Comparison of ENCODE assay signal across 11 mouse cellular contexts in genomic region chr8:125335575-125336370, GRCm38 (mm10).
DNase-seq lines count a peak whose midpoint lies in the region; ATAC-seq and TF ChIP-seq lines count a peak whose summit lies in the region.
"Had no signal": no experiment of that assay in that cellular context is flagged by ENCODE, and none has a peak within 500 bp of the region (broad histone marks: within the 10 kb centered on the region; RNA-seq: fewer than 3 reads in every experiment).

No protein-coding gene starts in this region.

- no peaks in the 10 kb centered on the region for H3K36me3 ChIP-seq in limb, embryonic 14.5 days (ENCODE audit: control insufficient read depth, insufficient read depth, low read length)
- H3K36me3 ChIP-seq in limb, embryonic 10.5 days = no peaks in the 10 kb centered on the region
- H3K36me3 ChIP-seq in embryonic facial prominence, embryonic 15.5 days = no peaks in the 10 kb centered on the region
- no peaks in the 10 kb centered on the region for H3K36me3 ChIP-seq in hindbrain, embryonic 13.5 days
- no peaks in the 10 kb centered on the region for H3K36me3 ChIP-seq in neural tube, embryonic 13.5 days
- H3K36me3 ChIP-seq: kidney, embryonic 15.5 days; lung, embryonic 15.5 days had no signal

- H3K27me3 ChIP-seq in limb, embryonic 14.5 days (ENCODE audit: control insufficient read depth, insufficient read depth, low read length) = no peaks in the 10 kb centered on the region
- no peaks in the 10 kb centered on the region; the same call in 1 of the 2 replicates for H3K27me3 ChIP-seq in limb, embryonic 10.5 days (ENCODE audit: low read depth, poor library complexity, severe bottlenecking)
- no peaks in the 10 kb centered on the region for H3K27me3 ChIP-seq in embryonic facial prominence, embryonic 15.5 days
- peaks cover 68% of the 10 kb centered on the region for H3K27me3 ChIP-seq in hindbrain, embryonic 13.5 days
- peaks cover 74% of the 10 kb centered on the region for H3K27me3 ChIP-seq in neural tube, embryonic 13.5 days
- H3K27me3 ChIP-seq: lung, embryonic 15.5 days had no signal

- TF ChIP-seq POLR2A in limb, embryonic 14.5 days (IDR thresholded peaks at IDR 0.05; ENCODE audit: borderline replicate concordance, extremely low read depth, insufficient read depth, insufficient read length) = no peak

- 74% methylated on average over 28 of the region's 28 CpGs for WGBS in limb, embryonic 14.5 days
- WGBS in limb, embryonic 10.5 days = 79% methylated on average over 28 of the region's 28 CpGs
- WGBS in embryonic facial prominence, embryonic 15.5 days = 50% methylated on average over 28 of the region's 28 CpGs
- WGBS in hindbrain, embryonic 13.5 days = 26% methylated on average over 28 of the region's 28 CpGs
- WGBS in neural tube, embryonic 13.5 days = 29% methylated on average over 28 of the region's 28 CpGs

- H3K9ac ChIP-seq in limb, embryonic 14.5 days (ENCODE audit: low read depth, low read length, severe bottlenecking) = no peak overlapping the region
- no peak overlapping the region for H3K9ac ChIP-seq in embryonic facial prominence, embryonic 15.5 days
- no peak overlapping the region for H3K9ac ChIP-seq in hindbrain, embryonic 13.5 days
- no peak overlapping the region for H3K9ac ChIP-seq in neural tube, embryonic 13.5 days
- H3K9ac ChIP-seq: kidney, embryonic 15.5 days; lung, embryonic 15.5 days had no signal

- H3K4me3 ChIP-seq in limb, embryonic 14.5 days (replicated peaks; ENCODE audit: low read length) = no peak overlapping the region
- H3K4me3 ChIP-seq in limb, embryonic 10.5 days = no peak overlapping the region
- no peak overlapping the region for H3K4me3 ChIP-seq in embryonic facial prominence, embryonic 15.5 days (replicated peaks)
- H3K4me3 ChIP-seq in hindbrain, embryonic 13.5 days = no peak overlapping the region
- no peak overlapping the region for H3K4me3 ChIP-seq in neural tube, embryonic 13.5 days
- H3K4me3 ChIP-seq: kidney, embryonic 15.5 days; lung, embryonic 15.5 days had no signal

- no peak for ATAC-seq in limb, embryonic 14.5 days (ENCODE audit: low FRiP score, low read depth)
- ATAC-seq in embryonic facial prominence, embryonic 15.5 days (ENCODE audit: insufficient number of reproducible peaks, low FRiP score, low TSS enrichment, low read depth) = peak; percentile 19
- peak; percentile 64; the same call in 1 of the 2 replicates for ATAC-seq in hindbrain, embryonic 13.5 days (ENCODE audit: low FRiP score)
- ATAC-seq in neural tube, embryonic 13.5 days (ENCODE audit: low read depth) = peak; percentile 44

- H3K27ac ChIP-seq in limb, embryonic 14.5 days (replicated peaks; ENCODE audit: low read depth, low read length) = no peak overlapping the region
- no peak overlapping the region for H3K27ac ChIP-seq in limb, embryonic 10.5 days
- peak overlapping the region; percentile 30; the same call in 1 of the 2 replicates for H3K27ac ChIP-seq in embryonic facial prominence, embryonic 15.5 days (replicated peaks)
- H3K27ac ChIP-seq in hindbrain, embryonic 13.5 days = peak overlapping the region; percentile 69
- peak overlapping the region; percentile 29 for H3K27ac ChIP-seq in neural tube, embryonic 13.5 days (replicated peaks)
- H3K27ac ChIP-seq: kidney, embryonic 15.5 days; lung, embryonic 15.5 days had no signal

- H3K9me3 ChIP-seq in limb, embryonic 14.5 days (ENCODE audit: control insufficient read depth, low read length) = no peaks in the 10 kb centered on the region
- no peaks in the 10 kb centered on the region for H3K9me3 ChIP-seq in limb, embryonic 10.5 days (replicated peaks)
- H3K9me3 ChIP-seq in embryonic facial prominence, embryonic 15.5 days (replicated peaks) = no peaks in the 10 kb centered on the region
- peaks cover 4% of the 10 kb centered on the region; the same call in 1 of the 2 replicates for H3K9me3 ChIP-seq in hindbrain, embryonic 13.5 days
- no peaks in the 10 kb centered on the region for H3K9me3 ChIP-seq in neural tube, embryonic 13.5 days
- H3K9me3 ChIP-seq: kidney, embryonic 15.5 days; lung, embryonic 15.5 days had no signal

- H3K4me2 ChIP-seq in limb, embryonic 14.5 days (replicated peaks; ENCODE audit: low read depth, low read length, severe bottlenecking) = no peak overlapping the region
- no peak overlapping the region; the same call in 1 of the 2 replicates for H3K4me2 ChIP-seq in embryonic facial prominence, embryonic 15.5 days (replicated peaks)
- peak overlapping the region; percentile 8; the same call in 1 of the 2 replicates for H3K4me2 ChIP-seq in hindbrain, embryonic 13.5 days
- H3K4me2 ChIP-seq in neural tube, embryonic 13.5 days = peak overlapping the region; percentile 16
- H3K4me2 ChIP-seq: kidney, embryonic 15.5 days; lung, embryonic 15.5 days had no signal

- peak; percentile 36 for DNase-seq in limb, embryonic 14.5 days (ENCODE audit: low spot score)
- DNase-seq in limb, embryonic 10.5 days (ENCODE audit: low spot score) = no peak
- DNase-seq in adrenal gland, adult (ENCODE audit: inconsistent age in 2 of 2, low spot score in 1 of 2) = no peak
- no peak for DNase-seq in T-cell, adult 2 months (ENCODE audit: low spot score)
- DNase-seq: adrenal gland, postnatal 25 days; cerebellum, adult 8-10 months had no signal

- peaks cover 2% of the 10 kb centered on the region; the same call in 1 of the 2 replicates for H3K4me1 ChIP-seq in limb, embryonic 14.5 days (ENCODE audit: control insufficient read depth, insufficient read depth, low read length)
- H3K4me1 ChIP-seq in limb, embryonic 10.5 days = peaks cover 44% of the 10 kb centered on the region
- peaks cover 26% of the 10 kb centered on the region for H3K4me1 ChIP-seq in embryonic facial prominence, embryonic 15.5 days
- peaks cover 38% of the 10 kb centered on the region for H3K4me1 ChIP-seq in hindbrain, embryonic 13.5 days (replicated peaks)
- H3K4me1 ChIP-seq in neural tube, embryonic 13.5 days (replicated peaks) = peaks cover 43% of the 10 kb centered on the region

Comparison
In these comparisons a context has a peak if more than half of its experiments do, and no peak if none do; other contexts are left out.
1. H3K27ac ChIP-seq: peak in embryonic facial prominence, embryonic 15.5 days (single experiment), hindbrain, embryonic 13.5 days (single experiment) and neural tube, embryonic 13.5 days (single experiment); none in limb, embryonic 14.5 days (single experiment) and limb, embryonic 10.5 days (single experiment).
2. H3K4me2 ChIP-seq: peak in hindbrain, embryonic 13.5 days (single experiment) and neural tube, embryonic 13.5 days (single experiment); none in limb, embryonic 14.5 days (single experiment) and embryonic facial prominence, embryonic 15.5 days (single experiment).